Mouse (Mus musculus) liver, postnatal 0 days (tissue): ENCODE measurements at regions not wholly inside any gene's neighbourhood (a gene's known extent, or its start where the extent isn't known, plus 50 kb on each side); places are given as distances from the start of the nearest gene placed in this dataset.

Source experiments
- ATAC-seq: fragments of 200-750 bp; cut with Nextera tagmentation; 2 replicates; pipeline ENCODE4 v1.8.0; 2017; ENCODE audit warnings: mild to moderate bottlenecking, moderate library complexity
- DNase-seq: peaks from one replicate; pipeline ENCODE4 v3.0.0-alpha.2; 2016
- H3K27ac ChIP-seq: fragments of 300-500 bp; sonication (generic); 2 replicates; pipeline ENCODE4 v1.5.1; 2014; ENCODE audit warnings: antibody characterized with exemption, moderate library complexity, mild to moderate bottlenecking, low read depth
- H3K27me3 ChIP-seq: fragments of 300-500 bp; sonication (generic); 2 replicates; pipeline ENCODE4 v1.6.1; 2014; ENCODE audit warnings: low read length, control low read depth, mixed read lengths; ENCODE audit not compliant: insufficient read depth
- H3K36me3 ChIP-seq: fragments of 300-500 bp; sonication (generic); replicated peaks from 2 replicates; pipeline ENCODE4 v1.6.1; 2014; ENCODE audit warnings: mild to moderate bottlenecking, control low read depth, low read length, moderate library complexity, mixed read lengths; ENCODE audit not compliant: insufficient read depth
- H3K4me1 ChIP-seq: fragments of 300-500 bp; sonication (generic); 2 replicates; pipeline ENCODE4 v1.6.1; 2014; ENCODE audit warnings: antibody characterized with exemption, mild to moderate bottlenecking, control low read depth; ENCODE audit not compliant: insufficient read depth
- H3K4me2 ChIP-seq: fragments of 300-500 bp; sonication (generic); 2 replicates; pipeline ENCODE4 v1.6.1; 2014; ENCODE audit warnings: low read depth, mild to moderate bottlenecking, low read length, moderate library complexity, mixed read lengths
- H3K4me3 ChIP-seq: fragments of 300-500 bp; sonication (generic); 2 replicates; pipeline ENCODE4 v1.5.1; 2014; ENCODE audit warnings: low read depth, low read length
- H3K9ac ChIP-seq: fragments of 300-500 bp; sonication (generic); replicated peaks from 2 replicates; pipeline ENCODE4 v1.6.1; 2014; ENCODE audit warnings: mild to moderate bottlenecking, moderate library complexity
- H3K9me3 ChIP-seq: fragments of 300-500 bp; sonication (generic); 2 replicates; pipeline ENCODE4 v1.6.1; 2016; ENCODE audit warnings: mild to moderate bottlenecking, control low read depth, low read length, mixed read lengths
- CTCF ChIP-seq: sonication (generic); IDR thresholded peaks from 2 replicates; pipeline ENCODE4 v1.5.1; 2016; ENCODE audit warnings: antibody characterized with exemption, low read depth
- EP300 ChIP-seq: IDR thresholded peaks from 2 replicates; pipeline ENCODE4 v1.6.1; 2016; ENCODE audit warnings: antibody characterized with exemption, low read depth, mild to moderate bottlenecking
- WGBS: fragments of 180-500 bp; shearing (Covaris S2); extraction: QIAGEN DNeasy Blood & Tissue Kit; methylation state at CpG from one replicate; pipeline ENCODE4 v1.1.7; 2014; ENCODE audit not compliant: insufficient replicate concordance; 5-methylcytosine and 5-hydroxymethylcytosine counted together

DNA sequence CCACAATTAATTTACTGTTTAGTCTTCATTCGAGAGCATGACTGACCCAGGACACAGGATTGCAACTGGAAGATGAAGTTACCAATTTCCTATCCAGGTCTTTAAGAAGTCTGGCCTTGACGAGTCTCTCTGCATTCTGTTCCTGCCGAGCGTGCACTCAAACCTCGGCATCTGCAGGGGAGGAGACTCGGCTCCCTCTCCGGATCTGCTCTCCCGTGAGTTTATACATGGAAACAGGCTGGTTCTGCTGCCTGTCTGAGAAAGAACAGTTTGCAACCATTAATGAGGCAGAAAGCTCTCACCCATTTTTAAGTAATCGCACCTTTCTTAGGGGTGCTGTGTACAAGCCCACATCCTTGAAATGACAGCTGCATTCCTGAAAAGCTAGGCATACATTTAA, 83.7 kb downstream of the Amer2 start:
- no peaks in the 10 kb centered on the region for H3K4me1 ChIP-seq
- DNase-seq (no peak), ATAC-seq (no peak)
- H3K4me3 ChIP-seq: no peak overlapping the region
- no peak overlapping the region for H3K27ac ChIP-seq
- no peaks in the 10 kb centered on the region for H3K36me3 ChIP-seq
- 78% methylated on average over 9 of the region's 9 CpGs for WGBS
- TF ChIP-seq EP300: no peak
- TF ChIP-seq CTCF: no peak
- H3K27me3 ChIP-seq: no peaks in the 10 kb centered on the region
- no peak overlapping the region for H3K9ac ChIP-seq
- H3K9me3 ChIP-seq: no peaks in the 10 kb centered on the region
- H3K4me2 ChIP-seq: no peak overlapping the region

DNA sequence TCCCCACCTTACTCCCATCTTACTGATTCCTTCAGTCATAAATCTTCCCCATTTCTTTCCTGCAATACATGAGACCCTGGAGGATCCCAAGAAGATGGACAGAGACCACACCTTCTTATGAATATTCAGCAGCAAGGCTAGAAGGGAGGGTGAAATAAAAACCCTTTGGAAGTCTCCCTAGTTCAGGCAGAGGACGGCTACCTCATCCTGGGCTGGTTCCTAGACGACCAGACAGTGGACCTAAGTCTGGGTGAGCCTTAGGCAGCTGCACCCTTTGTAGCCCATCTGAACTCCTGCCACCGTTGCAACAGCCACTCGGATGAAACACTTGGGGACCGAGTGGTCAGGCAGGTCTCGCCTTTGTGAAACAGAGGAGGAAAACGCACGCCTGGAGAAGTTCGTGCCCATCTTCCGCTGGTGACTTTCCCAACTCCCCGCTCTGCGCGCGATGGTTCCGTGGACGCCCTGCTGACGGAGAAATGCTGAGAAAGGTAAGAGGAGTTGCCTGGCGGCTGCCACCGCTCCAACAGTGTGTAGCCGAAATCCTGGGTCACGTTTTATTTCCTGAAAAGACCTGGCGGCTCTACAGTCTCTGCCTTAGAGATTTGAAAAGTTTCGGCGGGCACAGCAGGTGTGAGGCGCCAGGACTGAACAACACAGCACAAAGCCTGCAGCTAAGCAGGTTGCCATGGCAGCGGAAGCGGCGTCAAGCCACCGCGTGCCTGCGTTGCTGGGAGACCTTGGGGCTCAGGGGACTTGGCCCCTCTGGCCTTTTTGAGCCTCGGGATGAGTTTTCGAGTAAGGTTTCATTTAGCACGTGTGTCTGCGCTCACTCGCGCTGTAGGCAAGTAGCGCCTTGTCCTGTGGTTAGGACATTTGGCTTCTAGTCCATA, 112.2 kb downstream of the Amer2 start:
- Histone ChIP-seq H3K36me3 (no peaks in the 10 kb centered on the region), H3K4me3 (peak overlapping the region; percentile 43), H3K27ac (no peak overlapping the region), H3K27me3 (peaks cover 7% of the 10 kb centered on the region; the same call in 1 of the 2 replicates), H3K9me3 (no peaks in the 10 kb centered on the region), H3K9ac (0 out of 2 replicates have a peak overlapping the region, but pooled peaks have one; percentile 16), H3K4me1 (peaks cover 9% of the 10 kb centered on the region; the same call in 1 of the 2 replicates), H3K4me2 (peak overlapping the region; percentile 78)
- ATAC-seq (peak; percentile 76; the same call in 1 of the 2 replicates), DNase-seq (peak; percentile 66)
- WGBS: under 1% methylated on average over 38 of the region's 38 CpGs
- TF ChIP-seq CTCF: no peak
- no peak for TF ChIP-seq EP300

DNA sequence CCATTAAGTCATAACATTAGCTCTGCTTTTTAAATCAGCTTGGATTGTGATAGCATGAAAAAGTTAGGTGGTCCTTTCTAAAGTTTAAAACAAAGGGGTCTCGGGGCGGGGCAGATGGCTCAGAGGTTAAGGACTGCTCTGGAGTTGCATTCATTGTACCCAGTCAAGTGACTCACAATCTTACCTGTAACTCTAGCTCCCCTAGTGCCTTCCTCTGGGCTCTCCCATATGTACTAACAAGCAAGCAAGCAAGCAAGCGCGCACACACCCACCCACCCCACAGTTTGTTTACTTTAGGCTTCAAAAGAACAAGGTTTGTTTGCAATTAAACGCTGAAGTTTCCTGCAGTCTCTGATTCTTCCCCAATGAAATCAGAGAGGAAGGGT, 112.8 kb downstream of the Amer2 start:
- Histone ChIP-seq H3K36me3 (no peaks in the 10 kb centered on the region), H3K27ac (no peak overlapping the region), H3K4me1 (peaks cover 9% of the 10 kb centered on the region; the same call in 1 of the 2 replicates), H3K4me3 (peak overlapping the region; percentile 43), H3K9me3 (no peaks in the 10 kb centered on the region), H3K4me2 (peak overlapping the region; percentile 78), H3K9ac (no peak overlapping the region), H3K27me3 (peaks cover 7% of the 10 kb centered on the region; the same call in 1 of the 2 replicates)
- DNase-seq: peak; percentile 19
- ATAC-seq: peak; percentile 84
- TF ChIP-seq CTCF (peak; percentile 49), EP300 (no peak)
- 6% methylated on average over 5 of the region's 5 CpGs for WGBS

DNA sequence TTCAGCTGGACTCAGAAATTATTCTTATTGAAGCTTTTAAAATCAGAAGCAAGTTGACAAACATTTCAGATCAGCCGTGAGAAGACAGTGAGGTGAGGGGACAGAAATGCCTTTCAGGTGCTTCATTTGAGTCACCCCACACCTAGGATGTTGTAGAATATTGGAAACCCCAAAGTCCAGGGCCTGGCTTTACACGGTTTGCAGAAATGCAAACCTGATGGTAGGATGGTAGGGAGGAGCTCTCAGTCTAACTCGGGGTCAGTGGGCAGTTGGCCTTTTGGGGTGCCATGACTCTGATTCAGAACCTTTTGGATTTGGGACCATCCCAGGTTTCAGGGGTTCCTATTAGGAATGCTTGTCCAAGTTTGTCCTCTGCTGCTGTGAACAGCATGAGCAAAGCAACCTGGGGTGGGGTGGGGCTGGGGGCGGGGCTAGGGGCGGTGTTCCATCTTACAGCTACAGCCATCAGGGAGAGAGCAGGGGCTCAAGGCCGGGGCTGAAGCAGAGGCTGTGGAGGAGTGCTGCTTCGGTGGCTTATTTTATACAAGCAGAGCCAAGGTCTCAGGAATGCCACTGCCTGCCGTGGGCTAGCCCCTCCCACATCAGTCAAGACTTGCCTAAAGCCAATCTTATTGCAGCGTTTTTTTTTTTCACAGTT, 113.3 kb downstream of the Amer2 start:
- no peak overlapping the region for H3K4me3 ChIP-seq
- DNase-seq (peak; percentile 31), ATAC-seq (no peak)
- no peaks in the 10 kb centered on the region for H3K36me3 ChIP-seq
- WGBS: 9% methylated on average over 9 of the region's 9 CpGs
- TF ChIP-seq CTCF (no peak), EP300 (no peak)
- peaks cover 9% of the 10 kb centered on the region; the same call in 1 of the 2 replicates for H3K4me1 ChIP-seq
- H3K4me2 ChIP-seq: peak overlapping the region; percentile 78
- H3K27ac ChIP-seq: no peak overlapping the region
- no peak overlapping the region for H3K9ac ChIP-seq
- no peaks in the 10 kb centered on the region for H3K9me3 ChIP-seq
- peaks cover 7% of the 10 kb centered on the region; the same call in 1 of the 2 replicates for H3K27me3 ChIP-seq

DNA sequence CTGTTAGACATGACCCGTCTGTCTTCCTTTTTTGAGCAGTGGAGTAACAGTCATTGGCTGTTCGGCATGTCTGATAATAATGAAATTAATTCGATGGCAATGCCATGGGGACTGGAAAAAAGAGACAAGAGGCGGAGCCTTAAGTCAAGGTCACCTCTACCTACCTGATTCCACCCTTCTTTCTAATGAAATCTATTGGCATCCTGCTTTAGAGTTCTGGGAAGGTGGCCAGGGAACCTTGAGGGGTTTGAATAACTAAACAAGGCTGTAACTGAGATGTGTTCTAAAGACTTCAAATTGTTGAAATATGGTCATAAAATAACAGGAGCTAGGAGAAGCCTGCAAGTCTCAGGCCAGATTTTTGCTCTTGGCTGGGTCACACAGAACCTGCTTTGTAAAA, 116.1 kb downstream of the Amer2 start:
- no peak overlapping the region for H3K9ac ChIP-seq
- H3K4me3 ChIP-seq: no peak overlapping the region
- TF ChIP-seq CTCF (no peak), EP300 (no peak)
- no peak overlapping the region for H3K4me2 ChIP-seq
- H3K4me1 ChIP-seq: peaks cover 9% of the 10 kb centered on the region; the same call in 1 of the 2 replicates
- no peaks in the 10 kb centered on the region for H3K36me3 ChIP-seq
- no peaks in the 10 kb centered on the region for H3K9me3 ChIP-seq
- no peak overlapping the region for H3K27ac ChIP-seq
- DNase-seq (no peak), ATAC-seq (no peak)
- 71% methylated on average over 4 of the region's 4 CpGs for WGBS
- H3K27me3 ChIP-seq: peaks cover 7% of the 10 kb centered on the region; the same call in 1 of the 2 replicates

DNA sequence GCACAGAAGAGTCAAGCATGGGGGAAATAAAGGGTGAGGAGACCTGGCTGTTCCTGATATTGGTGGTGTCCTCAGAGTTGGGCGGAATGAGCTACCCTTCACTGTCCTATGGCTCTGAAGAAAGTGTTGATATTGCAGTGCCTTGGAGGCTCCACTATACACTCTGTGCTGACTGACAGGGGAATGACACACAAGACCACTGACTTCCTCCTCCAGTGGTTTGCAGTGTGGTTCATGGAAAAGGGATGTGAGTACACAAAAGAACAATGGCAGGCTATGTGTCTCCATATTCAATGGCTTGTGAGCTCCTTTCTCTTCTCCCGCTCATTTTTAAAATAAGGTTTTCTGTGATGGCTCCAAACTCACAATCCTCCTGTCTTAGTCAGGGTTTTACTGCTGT, 117.8 kb downstream of the Amer2 start:
- 88% methylated on average over 2 of the region's 2 CpGs for WGBS
- Histone ChIP-seq H3K4me2 (no peak overlapping the region), H3K36me3 (no peaks in the 10 kb centered on the region), H3K27me3 (peaks cover 4% of the 10 kb centered on the region; the same call in 1 of the 2 replicates), H3K27ac (no peak overlapping the region), H3K9ac (no peak overlapping the region), H3K4me1 (peaks cover 3% of the 10 kb centered on the region; the same call in 1 of the 2 replicates), H3K4me3 (no peak overlapping the region), H3K9me3 (no peaks in the 10 kb centered on the region)
- ATAC-seq (no peak), DNase-seq (no peak)
- TF ChIP-seq EP300 (no peak), CTCF (no peak)
